In genomic region chr16:87128230-87128629, GRCm38 (mm10) we compare ENCODE assay signal across 9 mouse cellular contexts.
DNase-seq lines count a peak whose midpoint lies in the region; ATAC-seq and TF ChIP-seq lines count a peak whose summit lies in the region.
"Had no signal": no experiment of that assay in that cellular context is flagged by ENCODE, and none has a peak within 500 bp of the region (broad histone marks: within the 10 kb centered on the region; RNA-seq: fewer than 3 reads in every experiment).

No protein-coding gene starts in this region.

- H3K4me2 ChIP-seq in hindbrain, embryonic 16.5 days (ENCODE audit: low read length), result peak overlapping the region; percentile 47
- 0 out of 2 replicates have a peak overlapping the region, but pooled peaks have one; percentile 1 for H3K4me2 ChIP-seq in limb, embryonic 14.5 days (replicated peaks; ENCODE audit: low read depth, low read length, severe bottlenecking)
- peak overlapping the region; percentile 26; the same call in 1 of the 2 replicates for H3K4me2 ChIP-seq in neural tube, embryonic 15.5 days

- H3K4me1 ChIP-seq in hindbrain, embryonic 16.5 days (ENCODE audit: control insufficient read depth, insufficient read depth, low read depth, low read length), result no peaks in the 10 kb centered on the region
- H3K4me1 ChIP-seq in limb, embryonic 14.5 days (ENCODE audit: control insufficient read depth, insufficient read depth, low read length), result no peaks in the 10 kb centered on the region
- no peaks in the 10 kb centered on the region for H3K4me1 ChIP-seq in neural tube, embryonic 15.5 days
- H3K4me1 ChIP-seq: megakaryocyte, embryonic 14.5 days had no signal

- H3K9me3 ChIP-seq in hindbrain, embryonic 16.5 days (ENCODE audit: control insufficient read depth, low read length), result no peaks in the 10 kb centered on the region
- H3K9me3 ChIP-seq in limb, embryonic 14.5 days (ENCODE audit: control insufficient read depth, low read length), result no peaks in the 10 kb centered on the region
- H3K9me3 ChIP-seq in neural tube, embryonic 15.5 days (replicated peaks), result no peaks in the 10 kb centered on the region

- H3K4me3 ChIP-seq in hindbrain, embryonic 16.5 days (ENCODE audit: low read length), result peak overlapping the region; percentile 19
- H3K4me3 ChIP-seq in limb, embryonic 14.5 days (replicated peaks; ENCODE audit: low read length), result no peak overlapping the region
- no peak overlapping the region; the same call in 1 of the 2 replicates for H3K4me3 ChIP-seq in neural tube, embryonic 15.5 days (replicated peaks)
- H3K4me3 ChIP-seq: megakaryocyte, embryonic 14.5 days had no signal

- no peaks in the 10 kb centered on the region for H3K36me3 ChIP-seq in hindbrain, embryonic 16.5 days (ENCODE audit: control insufficient read depth, insufficient read depth, low read length)
- H3K36me3 ChIP-seq in limb, embryonic 14.5 days (ENCODE audit: control insufficient read depth, insufficient read depth, low read length), result no peaks in the 10 kb centered on the region
- H3K36me3 ChIP-seq in neural tube, embryonic 15.5 days, result no peaks in the 10 kb centered on the region

- TF ChIP-seq POLR2A in limb, embryonic 14.5 days (IDR thresholded peaks at IDR 0.05; ENCODE audit: borderline replicate concordance, extremely low read depth, insufficient read depth, insufficient read length), result no peak

- WGBS in hindbrain, embryonic 16.5 days, result 63% methylated on average over 13 of the region's 13 CpGs
- WGBS in limb, embryonic 14.5 days, result 73% methylated on average over 13 of the region's 13 CpGs
- whole genome bisulfite sequencing in neural tube, embryonic 15.5 days, result 67% methylated on average over 13 of the region's 13 CpGs

- H3K27me3 ChIP-seq in hindbrain, embryonic 16.5 days (replicated peaks; ENCODE audit: control insufficient read depth, insufficient read depth, low read length), result no peaks in the 10 kb centered on the region
- H3K27me3 ChIP-seq in limb, embryonic 14.5 days (ENCODE audit: control insufficient read depth, insufficient read depth, low read length), result no peaks in the 10 kb centered on the region
- H3K27me3 ChIP-seq in neural tube, embryonic 15.5 days (replicated peaks), result no peaks in the 10 kb centered on the region
- H3K27me3 ChIP-seq: megakaryocyte, embryonic 14.5 days had no signal

- ATAC-seq in hindbrain, embryonic 16.5 days, result 0 out of 2 replicates have a peak, but pooled peaks have one; percentile 45
- no peak for ATAC-seq in limb, embryonic 14.5 days (ENCODE audit: low FRiP score, low read depth)
- ATAC-seq in neural tube, embryonic 15.5 days (ENCODE audit: low FRiP score), result no peak

- H3K27ac ChIP-seq in hindbrain, embryonic 16.5 days (ENCODE audit: low read depth, low read length), result no peak overlapping the region
- 0 out of 2 replicates have a peak overlapping the region, but pooled peaks have one; percentile 33 for H3K27ac ChIP-seq in limb, embryonic 14.5 days (replicated peaks; ENCODE audit: low read depth, low read length)
- no peak overlapping the region for H3K27ac ChIP-seq in neural tube, embryonic 15.5 days (replicated peaks)

- no peak overlapping the region for H3K9ac ChIP-seq in hindbrain, embryonic 16.5 days (ENCODE audit: low read depth, low read length)
- no peak overlapping the region for H3K9ac ChIP-seq in limb, embryonic 14.5 days (ENCODE audit: low read depth, low read length, severe bottlenecking)
- H3K9ac ChIP-seq in neural tube, embryonic 15.5 days (replicated peaks), result no peak overlapping the region

- DNase-seq in retina, postnatal 1 day, result peak; percentile 23
- no peak for DNase-seq in retina, embryonic 14.5 days (ENCODE audit: low spot score)
- DNase-seq in frontal cortex, postnatal 10 days (ENCODE audit: low spot score in 2 of 2), result peak; percentile 29 to 31
- no peak for DNase-seq in limb, embryonic 14.5 days (ENCODE audit: low spot score)
- DNase-seq in urinary bladder, postnatal 25 days (ENCODE audit: low spot score), result no peak
- DNase-seq in urinary bladder, adult 2 months (ENCODE audit: low spot score), result no peak

Comparison
In these comparisons a context has a peak if more than half of its experiments do, and no peak if none do; other contexts are left out.
1. DNase-seq: peak in retina, postnatal 1 day (single experiment) and frontal cortex, postnatal 10 days (2 of 2); none in retina, embryonic 14.5 days (single experiment), limb, embryonic 14.5 days (single experiment), urinary bladder, postnatal 25 days (single experiment) and urinary bladder, adult 2 months (single experiment).
2. Peak in every context shown above with its lines, with median percentiles within 50 percentile points of each other: H3K4me2 ChIP-seq.